Mouse (Mus musculus) myocyte (in vitro differentiated cells): Measurements from ENCODE around the gene Nfe2. TPM values are rescaled to one million over a fixed set of nuclear protein-coding genes. Genes with fewer than 3 reads are reported as not detected.
"Not testable (repeated sequence)": the region's sequence is repeated elsewhere in the genome, so short reads cannot be mapped to it uniquely, and the experiment has no call there.

ENCODE experiments used
- H3K27me3 ChIP-seq: one replicate; pipeline ENCODE4 v1.6.1; 2011; ENCODE audit not compliant: control insufficient read depth, insufficient read depth, insufficient read length
- H3K36me3 ChIP-seq: one replicate; pipeline ENCODE4 v1.6.1; 2011; ENCODE audit not compliant: control insufficient read depth, insufficient read depth
- H3K4me2 ChIP-seq: one replicate; pipeline ENCODE4 v1.6.1; 2011; ENCODE audit warnings: low read depth, control low read depth
- H3K4me3 ChIP-seq: one replicate; pipeline ENCODE4 v1.5.1; 2011; ENCODE audit warnings: mild to moderate bottlenecking, control low read depth, moderate library complexity
- H3K79me2 ChIP-seq: one replicate; pipeline ENCODE4 v1.6.1; 2011; ENCODE audit not compliant: control insufficient read depth, insufficient read depth
- H3ac ChIP-seq: one replicate; pipeline ENCODE4 v1.6.1; 2011; ENCODE audit not compliant: control insufficient read depth, insufficient read length
- CEBPB ChIP-seq: IDR thresholded peaks from 2 replicates; pipeline ENCODE4 v1.6.1; 2011; ENCODE audit warnings: mild to moderate bottlenecking, moderate library complexity; ENCODE audit not compliant: poor library complexity, insufficient read depth, severe bottlenecking
- E2F4 ChIP-seq: IDR thresholded peaks from one replicate; pipeline ENCODE4 v1.6.1; 2011; ENCODE audit warnings: mild to moderate bottlenecking, control low read depth, moderate library complexity; ENCODE audit not compliant: insufficient read depth
- MAX ChIP-seq: IDR thresholded peaks from one replicate; pipeline ENCODE4 v1.6.1; 2011; ENCODE audit warnings: low read depth, mild to moderate bottlenecking, control low read depth
- MYOD1 ChIP-seq, 3 experiments: IDR thresholded peaks; one replicate each; pipeline ENCODE4 v1.6.1; 2011; ENCODE audit warnings: control low read depth in 2 of 3, low read depth in 2 of 3, mild to moderate bottlenecking in 2 of 3, moderate library complexity in 1 of 3; ENCODE audit not compliant: insufficient read length in 2 of 3, control insufficient read depth in 1 of 3
- MYOG ChIP-seq, 3 experiments: IDR thresholded peaks; one replicate each; pipeline ENCODE4 v1.6.1; 2011; ENCODE audit warnings: control low read depth in 2 of 3, low read depth in 2 of 3, mild to moderate bottlenecking in 2 of 3; ENCODE audit not compliant: insufficient read length in 2 of 3, control insufficient read depth in 1 of 3, insufficient read depth in 1 of 3
- POLR2A ChIP-seq: IDR thresholded peaks from one replicate; pipeline ENCODE4 v1.6.1; 2011; ENCODE audit warnings: low read depth, mild to moderate bottlenecking, control low read depth, moderate library complexity; ENCODE audit not compliant: insufficient read length
- POLR2AphosphoS2 ChIP-seq: IDR thresholded peaks from one replicate; pipeline ENCODE4 v1.6.1; 2011; ENCODE audit warnings: low read depth, control low read depth; ENCODE audit not compliant: insufficient read length
- REST ChIP-seq: IDR thresholded peaks from one replicate; pipeline ENCODE4 v1.6.1; 2011; ENCODE audit warnings: mild to moderate bottlenecking, control low read depth, moderate library complexity; ENCODE audit not compliant: insufficient read depth, insufficient read length
- SRF ChIP-seq: IDR thresholded peaks from one replicate; pipeline ENCODE4 v1.6.1; 2011; ENCODE audit warnings: low read depth; ENCODE audit not compliant: control insufficient read depth, insufficient read length
- TCF12 ChIP-seq: IDR thresholded peaks from one replicate; pipeline ENCODE4 v1.6.1; 2011; ENCODE audit warnings: mild to moderate bottlenecking, control low read depth; ENCODE audit not compliant: poor library complexity, insufficient read depth, severe bottlenecking
- TCF3 ChIP-seq: IDR thresholded peaks from one replicate; pipeline ENCODE4 v1.6.1; 2011; ENCODE audit warnings: low read depth, control low read depth; ENCODE audit not compliant: insufficient read length
- USF1 ChIP-seq: IDR thresholded peaks from one replicate; pipeline ENCODE4 v1.6.1; 2011; ENCODE audit warnings: low read depth, mild to moderate bottlenecking, control low read depth, moderate library complexity
- polyA plus RNA-seq: library from polyadenylated mRNA; unstranded; fragments of >200 nt; fragmentation: generic; extraction: Trizol; gene quantifications from one replicate; pipeline ENCODE4 v1.2.1, GENCODE M21; 2012; ENCODE audit warnings: missing spikeins

Nfe2 gene
- polyA plus RNA-seq, 1 experiment: 0.42 TPM

GRCm38 (mm10) chr15:103277949-103278348 lies 19.7 kb upstream of the Nfe2 start:
- Histone ChIP-seq H3ac (no peak overlapping the region), H3K79me2 (peaks cover 74% of the 10 kb centered on the region), H3K27me3 (no peaks in the 10 kb centered on the region), H3K4me3 (no peak overlapping the region), H3K4me2 (no peak overlapping the region), H3K36me3 (no peaks in the 10 kb centered on the region)
- TF ChIP-seq TCF3: no peak
- no peak for TF ChIP-seq MYOD1 (IDR thresholded peaks at IDR 0.05; ENCODE audit: control insufficient read depth in 1 of 3, insufficient read length in 2 of 3, low read depth in 2 of 3)
- TF ChIP-seq CEBPB: no peak
- TF ChIP-seq REST: no peak
- TF ChIP-seq TCF12: no peak
- TF ChIP-seq SRF: no peak
- no peak for TF ChIP-seq MAX
- no peak for TF ChIP-seq USF1
- no peak for TF ChIP-seq POLR2A
- TF ChIP-seq MYOG (IDR thresholded peaks at IDR 0.05; ENCODE audit: control insufficient read depth in 1 of 3, insufficient read depth in 1 of 3, insufficient read length in 2 of 3, low read depth in 2 of 3): no peak
- TF ChIP-seq POLR2AphosphoS2: no peak
- TF ChIP-seq E2F4: no peak

- not testable (repeated sequence) for H3ac ChIP-seq, H3K4me3 ChIP-seq, H3K4me2 ChIP-seq
Observed at GRCm38 (mm10) chr15:103275943-103276342, 17.7 kb upstream of the Nfe2 start.

GRCm38 (mm10) chr15:103272419-103273279 lies 14.4 kb upstream of the Nfe2 start, which contains the start of gene Copz1:
Gene Copz1 (plus strand): TSS chr15:103272714.
- Histone ChIP-seq H3K27me3 (no peaks in the 10 kb centered on the region), H3ac (peak within 1 kb of the TSS; percentile 16), H3K36me3 (no peaks in the 10 kb centered on the region), H3K79me2 (peaks cover 31% of the 10 kb centered on the region), H3K4me3 (peak within 1 kb of the TSS; percentile 59), H3K4me2 (peak within 1 kb of the TSS; percentile 87)
- TF ChIP-seq CEBPB: no peak
- no peak for TF ChIP-seq E2F4
- peak; percentile 99 for TF ChIP-seq USF1
- TF ChIP-seq TCF12: no peak
- TF ChIP-seq SRF: peak; percentile 59
- no peak for TF ChIP-seq REST
- no peak for TF ChIP-seq MYOD1 (IDR thresholded peaks at IDR 0.05; ENCODE audit: control insufficient read depth in 1 of 3, insufficient read length in 2 of 3, low read depth in 2 of 3)
- TF ChIP-seq POLR2AphosphoS2: peak; percentile 85
- no peak for TF ChIP-seq MAX
- TF ChIP-seq POLR2A: peak; percentile 89

More at GRCm38 (mm10) chr15:103275943-103276342, 17.7 kb upstream of the Nfe2 start:
- not testable (repeated sequence) for H3K27me3 ChIP-seq, H3K36me3 ChIP-seq
- peaks cover 61% of the 10 kb centered on the region for H3K79me2 ChIP-seq

GRCm38 (mm10) chr15:103268903-103269302 lies 10.7 kb upstream of the Nfe2 start:
- peaks cover 12% of the 10 kb centered on the region for H3K79me2 ChIP-seq
- no peak overlapping the region for H3ac ChIP-seq
- TF ChIP-seq TCF3 (no peak), USF1 (no peak), REST (no peak), MYOD1 (IDR thresholded peaks at IDR 0.05; ENCODE audit: control insufficient read depth in 1 of 3, insufficient read length in 2 of 3, low read depth in 2 of 3) (no peak), MYOG (IDR thresholded peaks at IDR 0.05; ENCODE audit: control insufficient read depth in 1 of 3, insufficient read depth in 1 of 3, insufficient read length in 2 of 3, low read depth in 2 of 3) (no peak)
- no peaks in the 10 kb centered on the region for H3K27me3 ChIP-seq
- H3K4me2 ChIP-seq: no peak overlapping the region
- no peak overlapping the region for H3K4me3 ChIP-seq
- no peaks in the 10 kb centered on the region for H3K36me3 ChIP-seq

GRCm38 (mm10) chr15:103264794-103265193 lies 6.6 kb upstream of the Nfe2 start:
- no peaks in the 10 kb centered on the region for H3K27me3 ChIP-seq
- TF ChIP-seq REST (no peak), POLR2A (no peak), MYOG (IDR thresholded peaks at IDR 0.05; ENCODE audit: control insufficient read depth in 1 of 3, insufficient read depth in 1 of 3, insufficient read length in 2 of 3, low read depth in 2 of 3) (no peak), TCF3 (no peak), USF1 (no peak), POLR2AphosphoS2 (no peak)
- H3ac ChIP-seq: no peak overlapping the region
- H3K4me3 ChIP-seq: no peak overlapping the region
- H3K79me2 ChIP-seq: no peaks in the 10 kb centered on the region
- H3K4me2 ChIP-seq: no peak overlapping the region
- H3K36me3 ChIP-seq: no peaks in the 10 kb centered on the region
